8 mouse cellular contexts compared by ENCODE assay signal in the genomic region with DNA sequence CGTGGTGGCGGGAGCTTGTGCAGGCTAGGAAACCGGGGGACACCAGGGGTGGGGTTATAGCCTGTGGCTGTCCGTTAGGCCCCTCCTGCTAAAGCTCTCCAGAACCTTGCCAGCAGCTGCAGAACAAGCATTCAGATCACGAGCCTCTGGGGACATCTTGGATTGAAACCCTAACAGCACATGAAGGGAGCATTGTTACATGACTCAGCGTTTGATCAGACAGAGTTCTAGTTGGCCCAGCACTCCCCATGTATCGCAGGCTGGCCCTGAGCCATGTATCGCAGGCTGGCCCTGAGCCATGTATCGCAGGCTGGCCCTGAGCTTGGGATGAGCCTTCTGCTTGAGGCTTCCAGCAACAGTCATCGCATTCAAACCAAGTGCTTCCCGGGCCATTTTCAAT. TPM values are rescaled to one million over a fixed set of nuclear protein-coding genes. Genes with fewer than 3 reads are reported as not detected.
DNase-seq lines count a peak whose midpoint lies in the region; ATAC-seq and TF ChIP-seq lines count a peak whose summit lies in the region.

No protein-coding gene starts in this region.

- no peaks in the 10 kb centered on the region for H3K9me3 ChIP-seq in lung, embryonic 14.5 days (ENCODE audit: low read depth, low read length)
- H3K9me3 ChIP-seq in midbrain, embryonic 10.5 days (replicated peaks): no peaks in the 10 kb centered on the region
- no peaks in the 10 kb centered on the region for H3K9me3 ChIP-seq in hindbrain, embryonic 12.5 days (replicated peaks)

- no peak overlapping the region for H3K27ac ChIP-seq in lung, embryonic 14.5 days (ENCODE audit: low read depth)
- peak overlapping the region; percentile 73 for H3K27ac ChIP-seq in macrophage
- H3K27ac ChIP-seq in midbrain, embryonic 10.5 days (replicated peaks): no peak overlapping the region
- no peak overlapping the region for H3K27ac ChIP-seq in hindbrain, embryonic 12.5 days

- no peak for DNase-seq in lung, embryonic 14.5 days
- DNase-seq in lung, adult 18-20 months: no peak
- peak; percentile 45 for DNase-seq in ZHBTc4 (ENCODE audit: low read depth, low spot score)
- no peak for DNase-seq in kidney, postnatal 10 days
- no peak for DNase-seq in midbrain, embryonic 10.5 days (ENCODE audit: low spot score)

- WGBS in lung, embryonic 14.5 days: 82% methylated on average over 11 of the region's 11 CpGs
- 80% methylated on average over 9 of the region's 11 CpGs for WGBS in macrophage (ENCODE audit: missing documents)
- WGBS in midbrain, embryonic 10.5 days: 93% methylated on average over 11 of the region's 11 CpGs
- WGBS in hindbrain, embryonic 12.5 days: 91% methylated on average over 11 of the region's 11 CpGs

- TF ChIP-seq CTCF in lung, embryonic 14.5 days (IDR thresholded peaks at IDR 0.05; ENCODE audit: low read depth): no peak

- H3K4me1 ChIP-seq in lung, embryonic 14.5 days (ENCODE audit: insufficient read depth): no peaks in the 10 kb centered on the region
- H3K4me1 ChIP-seq in midbrain, embryonic 10.5 days: peaks cover 5% of the 10 kb centered on the region
- H3K4me1 ChIP-seq in hindbrain, embryonic 12.5 days: peaks cover 2% of the 10 kb centered on the region

- H3K36me3 ChIP-seq in lung, embryonic 14.5 days (ENCODE audit: insufficient read depth): peaks cover 5% of the 10 kb centered on the region; the same call in 1 of the 2 replicates
- H3K36me3 ChIP-seq in macrophage (ENCODE audit: inconsistent target): no peaks in the 10 kb centered on the region
- no peaks in the 10 kb centered on the region for H3K36me3 ChIP-seq in midbrain, embryonic 10.5 days
- no peaks in the 10 kb centered on the region for H3K36me3 ChIP-seq in hindbrain, embryonic 12.5 days

- H3K79me2 ChIP-seq in macrophage (ENCODE audit: inconsistent target): no peaks in the 10 kb centered on the region

- H3K27me3 ChIP-seq in lung, embryonic 14.5 days (ENCODE audit: insufficient read depth, low read length): no peaks in the 10 kb centered on the region
- H3K27me3 ChIP-seq in midbrain, embryonic 10.5 days (ENCODE audit: low read depth, poor library complexity, severe bottlenecking): no peaks in the 10 kb centered on the region
- H3K27me3 ChIP-seq in hindbrain, embryonic 12.5 days: no peaks in the 10 kb centered on the region

- no peak overlapping the region for H3K9ac ChIP-seq in lung, embryonic 14.5 days
- no peak overlapping the region for H3K9ac ChIP-seq in hindbrain, embryonic 12.5 days

- no peak overlapping the region for H3K4me2 ChIP-seq in lung, embryonic 14.5 days
- H3K4me2 ChIP-seq in hindbrain, embryonic 12.5 days (replicated peaks): no peak overlapping the region

- ATAC-seq in lung, embryonic 14.5 days (ENCODE audit: insufficient read depth): 0 out of 2 replicates have a peak, but pooled peaks have one; percentile 41
- ATAC-seq in erythroid progenitor cell, adult 5-6 weeks (replicated peaks; ENCODE audit: low FRiP score, poor library complexity, severe bottlenecking): peak; percentile 95
- ATAC-seq in hindbrain, embryonic 12.5 days (ENCODE audit: low FRiP score): no peak

- H3K4me3 ChIP-seq in lung, embryonic 14.5 days (ENCODE audit: low read depth, low read length): no peak overlapping the region
- H3K4me3 ChIP-seq in macrophage (ENCODE audit: inconsistent target): no peak overlapping the region
- no peak overlapping the region for H3K4me3 ChIP-seq in midbrain, embryonic 10.5 days
- H3K4me3 ChIP-seq in hindbrain, embryonic 12.5 days: no peak overlapping the region

RNA-seq across cellular contexts. Expression of gene Bcas2, which starts 30.2 kb away (rescaled TPM):
- 190 and 192 TPM in 2 replicates for polyA plus RNA-seq in lung, embryonic 14.5 days (2014; fragmentation: Nextera tagmentation; extraction: Ambion mirVana)
- total RNA-seq in erythroid progenitor cell, adult 5-6 weeks (2015; ENCODE audit: low replicate concordance): 125 and 145 TPM in 2 replicates
- 108 and 197 TPM in 2 replicates for total RNA-seq in erythroid progenitor cell, adult 5-6 weeks (2017; ENCODE audit: low replicate concordance)
- 10 to 100 TPM; 12.3 to 63.5 (median 26.3) TPM for total RNA-seq in macrophage (2018; cell fraction: chromatin; rRNA removed)
- total RNA-seq in macrophage (2018; cell fraction: cytosol; rRNA removed): 10 to 100 TPM; 27.8 to 71.7 (median 42.0) TPM
- 10 to 100 TPM; 14.1 to 58.1 (median 22.3) TPM for total RNA-seq in macrophage (2018; cell fraction: nucleus; rRNA removed)
- 53.1 to 78.6 TPM (median 54.7 TPM) in 3 replicates for polyA plus RNA-seq in macrophage (2018)
- polyA plus RNA-seq in midbrain, embryonic 10.5 days (2016; fragmentation: Nextera tagmentation; extraction: Ambion mirVana): 227 and 230 TPM in 2 replicates
- 226 and 235 TPM in 2 replicates for polyA plus RNA-seq in hindbrain, embryonic 12.5 days (2016; fragmentation: Nextera tagmentation; extraction: Ambion mirVana)

RNA-seq across cellular contexts. Expression of gene Dennd2c, which starts 38.9 kb away (rescaled TPM):
- 5.2 and 5.8 TPM in 2 replicates for polyA plus RNA-seq in lung, embryonic 14.5 days (2014; fragmentation: Nextera tagmentation; extraction: Ambion mirVana)
- 62.0 and 63.3 TPM in 2 replicates for total RNA-seq in erythroid progenitor cell, adult 5-6 weeks (2015; ENCODE audit: low replicate concordance)
- total RNA-seq in erythroid progenitor cell, adult 5-6 weeks (2017; ENCODE audit: low replicate concordance): 52.8 and 55.1 TPM in 2 replicates
- total RNA-seq in macrophage (2018; cell fraction: chromatin; rRNA removed): 1 to 10 TPM in 24 of 26 experiments, under 1 TPM in 2; 0.77 to 9.9 (median 3.4) TPM
- 1 to 10 TPM in 13 of 26 experiments, under 1 TPM in 13; 0.46 to 2.3 (median 1.0) TPM for total RNA-seq in macrophage (2018; cell fraction: cytosol; rRNA removed)
- 10 to 100 TPM in 1 of 26 experiments, 1 to 10 TPM in 20, under 1 TPM in 5; 0.42 to 16.2 (median 2.3) TPM for total RNA-seq in macrophage (2018; cell fraction: nucleus; rRNA removed)
- polyA plus RNA-seq in macrophage (2018): 0.87 to 5.7 TPM (median 1.7 TPM) in 3 replicates
- polyA plus RNA-seq in midbrain, embryonic 10.5 days (2016; fragmentation: Nextera tagmentation; extraction: Ambion mirVana): 1.8 and 3.1 TPM in 2 replicates
- 3.6 and 4.3 TPM in 2 replicates for polyA plus RNA-seq in hindbrain, embryonic 12.5 days (2016; fragmentation: Nextera tagmentation; extraction: Ambion mirVana)
